Mouse (Mus musculus) liver, adult 10 weeks (tissue): ENCODE results near the gene Garnl3. TPM values are rescaled to one million over a fixed set of nuclear protein-coding genes. Genes with fewer than 3 reads are reported as not detected.

ENCODE experiments used
- polyA plus RNA-seq: library from polyadenylated mRNA; stranded (reverse); fragments of 350-450 nt; fragmentation: Illumina TruSeq; extraction: RNeasy Lipid Tissue Mini Kit (QIAGEN cat#74804); gene quantifications from one replicate; pipeline ENCODE4 v1.2.3, GENCODE M21; 2014; ENCODE audit warnings: low read depth, low replicate concordance

The Garnl3 gene
- not detected for polyA plus RNA-seq

GRCm38 (mm10) chr2:33131500-33132092 is at the start of gene Garnl3:
Garnl3 (minus strand) TSS chr2:33131654.

GRCm38 (mm10) chr2:32981725-32982271 is 149.7 kb downstream of the Garnl3 start, which contains the start of gene Slc2a8:
Slc2a8 (minus strand) TSS chr2:32982083.

GRCm38 (mm10) chr2:32961192-32961995 is 170.1 kb downstream of the Garnl3 start, which contains the start of the genes Rpl12 and Lrsam1:
Rpl12 (plus strand) TSS chr2:32961559.
Lrsam1 (minus strand) TSS chr2:32961614.

Other genes with a start within 250 kb of the Garnl3 start
- 122 TPM for gene Rpl12, start 170.1 kb downstream of the Garnl3 start, polyA plus RNA-seq
- gene Lrsam1, start 170.0 kb downstream of the Garnl3 start, polyA plus RNA-seq, result 2.0 TPM
- gene Slc2a8, start 149.6 kb downstream of the Garnl3 start, polyA plus RNA-seq, result 0.64 TPM
- 3.3 TPM for gene Angptl2, start 84.4 kb upstream of the Garnl3 start, polyA plus RNA-seq
- gene Ralgps1, start 239.8 kb upstream of the Garnl3 start, polyA plus RNA-seq, result 3.6 TPM